Mouse (Mus musculus) myocyte (in vitro differentiated cells): ENCODE data around the gene Prkn. TPM values are rescaled to one million over a fixed set of nuclear protein-coding genes. Genes with fewer than 3 reads are reported as not detected.

Experiments used
- H3K27me3 ChIP-seq: one replicate; pipeline ENCODE4 v1.6.1; 2011; ENCODE audit not compliant: control insufficient read depth, insufficient read depth, insufficient read length
- H3K36me3 ChIP-seq: one replicate; pipeline ENCODE4 v1.6.1; 2011; ENCODE audit not compliant: control insufficient read depth, insufficient read depth
- H3K4me2 ChIP-seq: one replicate; pipeline ENCODE4 v1.6.1; 2011; ENCODE audit warnings: low read depth, control low read depth
- H3K4me3 ChIP-seq: one replicate; pipeline ENCODE4 v1.5.1; 2011; ENCODE audit warnings: mild to moderate bottlenecking, control low read depth, moderate library complexity
- H3K79me2 ChIP-seq: one replicate; pipeline ENCODE4 v1.6.1; 2011; ENCODE audit not compliant: control insufficient read depth, insufficient read depth
- H3ac ChIP-seq: one replicate; pipeline ENCODE4 v1.6.1; 2011; ENCODE audit not compliant: control insufficient read depth, insufficient read length
- CEBPB ChIP-seq: IDR thresholded peaks from 2 replicates; pipeline ENCODE4 v1.6.1; 2011; ENCODE audit warnings: mild to moderate bottlenecking, moderate library complexity; ENCODE audit not compliant: poor library complexity, insufficient read depth, severe bottlenecking
- E2F4 ChIP-seq: IDR thresholded peaks from one replicate; pipeline ENCODE4 v1.6.1; 2011; ENCODE audit warnings: mild to moderate bottlenecking, control low read depth, moderate library complexity; ENCODE audit not compliant: insufficient read depth
- MAX ChIP-seq: IDR thresholded peaks from one replicate; pipeline ENCODE4 v1.6.1; 2011; ENCODE audit warnings: low read depth, mild to moderate bottlenecking, control low read depth
- MYOD1 ChIP-seq, 3 experiments: IDR thresholded peaks; one replicate each; pipeline ENCODE4 v1.6.1; 2011; ENCODE audit warnings: control low read depth in 2 of 3, low read depth in 2 of 3, mild to moderate bottlenecking in 2 of 3, moderate library complexity in 1 of 3; ENCODE audit not compliant: insufficient read length in 2 of 3, control insufficient read depth in 1 of 3
- MYOG ChIP-seq, 3 experiments: IDR thresholded peaks; one replicate each; pipeline ENCODE4 v1.6.1; 2011; ENCODE audit warnings: control low read depth in 2 of 3, low read depth in 2 of 3, mild to moderate bottlenecking in 2 of 3; ENCODE audit not compliant: insufficient read length in 2 of 3, control insufficient read depth in 1 of 3, insufficient read depth in 1 of 3
- POLR2A ChIP-seq: IDR thresholded peaks from one replicate; pipeline ENCODE4 v1.6.1; 2011; ENCODE audit warnings: low read depth, mild to moderate bottlenecking, control low read depth, moderate library complexity; ENCODE audit not compliant: insufficient read length
- POLR2AphosphoS2 ChIP-seq: IDR thresholded peaks from one replicate; pipeline ENCODE4 v1.6.1; 2011; ENCODE audit warnings: low read depth, control low read depth; ENCODE audit not compliant: insufficient read length
- REST ChIP-seq: IDR thresholded peaks from one replicate; pipeline ENCODE4 v1.6.1; 2011; ENCODE audit warnings: mild to moderate bottlenecking, control low read depth, moderate library complexity; ENCODE audit not compliant: insufficient read depth, insufficient read length
- SRF ChIP-seq: IDR thresholded peaks from one replicate; pipeline ENCODE4 v1.6.1; 2011; ENCODE audit warnings: low read depth; ENCODE audit not compliant: control insufficient read depth, insufficient read length
- TCF12 ChIP-seq: IDR thresholded peaks from one replicate; pipeline ENCODE4 v1.6.1; 2011; ENCODE audit warnings: mild to moderate bottlenecking, control low read depth; ENCODE audit not compliant: poor library complexity, insufficient read depth, severe bottlenecking
- TCF3 ChIP-seq: IDR thresholded peaks from one replicate; pipeline ENCODE4 v1.6.1; 2011; ENCODE audit warnings: low read depth, control low read depth; ENCODE audit not compliant: insufficient read length
- USF1 ChIP-seq: IDR thresholded peaks from one replicate; pipeline ENCODE4 v1.6.1; 2011; ENCODE audit warnings: low read depth, mild to moderate bottlenecking, control low read depth, moderate library complexity
- polyA plus RNA-seq: library from polyadenylated mRNA; unstranded; fragments of >200 nt; fragmentation: generic; extraction: Trizol; gene quantifications from one replicate; pipeline ENCODE4 v1.2.1, GENCODE M21; 2012; ENCODE audit warnings: missing spikeins

Gene Prkn
- polyA plus RNA-seq, 1 experiment: 0.26 TPM

GRCm38 (mm10) chr17:11737905-11738304 lies 897.7 kb downstream of the Prkn start:
- Histone ChIP-seq H3K36me3 (no peaks in the 10 kb centered on the region), H3K4me3 (no peak overlapping the region), H3ac (no peak overlapping the region), H3K79me2 (no peaks in the 10 kb centered on the region), H3K4me2 (no peak overlapping the region), H3K27me3 (no peaks in the 10 kb centered on the region)
- no peak for TF ChIP-seq CEBPB
- TF ChIP-seq USF1: no peak
- no peak for TF ChIP-seq POLR2A
- no peak for TF ChIP-seq POLR2AphosphoS2

GRCm38 (mm10) chr17:11740716-11741115 lies 900.5 kb downstream of the Prkn start:
- Histone ChIP-seq H3K4me2 (no peak overlapping the region), H3K4me3 (no peak overlapping the region), H3K36me3 (no peaks in the 10 kb centered on the region), H3ac (no peak overlapping the region), H3K79me2 (no peaks in the 10 kb centered on the region), H3K27me3 (no peaks in the 10 kb centered on the region)
- TF ChIP-seq MYOG (IDR thresholded peaks at IDR 0.05; ENCODE audit: control insufficient read depth in 1 of 3, insufficient read depth in 1 of 3, insufficient read length in 2 of 3, low read depth in 2 of 3): no peak
- TF ChIP-seq USF1: no peak
- no peak for TF ChIP-seq MYOD1 (IDR thresholded peaks at IDR 0.05; ENCODE audit: control insufficient read depth in 1 of 3, insufficient read length in 2 of 3, low read depth in 2 of 3)
- TF ChIP-seq TCF3: no peak
- TF ChIP-seq POLR2A: no peak
- TF ChIP-seq TCF12: no peak
- no peak for TF ChIP-seq REST
- no peak for TF ChIP-seq POLR2AphosphoS2
- TF ChIP-seq E2F4: no peak
- no peak for TF ChIP-seq CEBPB
- no peak for TF ChIP-seq MAX
- no peak for TF ChIP-seq SRF

- Histone ChIP-seq H3K27me3 (no peaks in the 10 kb centered on the region), H3K4me3 (no peak overlapping the region), H3K79me2 (no peaks in the 10 kb centered on the region), H3K4me2 (no peak overlapping the region), H3K36me3 (no peaks in the 10 kb centered on the region), H3ac (no peak overlapping the region)
- no peak for TF ChIP-seq TCF12
- TF ChIP-seq E2F4: no peak
- no peak for TF ChIP-seq SRF
- TF ChIP-seq TCF3: no peak
- no peak for TF ChIP-seq CEBPB
- TF ChIP-seq POLR2AphosphoS2: no peak
Observed at GRCm38 (mm10) chr17:11741161-11741560, 901.0 kb downstream of the Prkn start.

- Histone ChIP-seq H3K4me2 (no peak overlapping the region), H3K79me2 (no peaks in the 10 kb centered on the region), H3K36me3 (no peaks in the 10 kb centered on the region), H3ac (no peak overlapping the region), H3K27me3 (no peaks in the 10 kb centered on the region), H3K4me3 (no peak overlapping the region)
- TF ChIP-seq MAX (no peak), TCF12 (no peak), USF1 (no peak), MYOD1 (IDR thresholded peaks at IDR 0.05; ENCODE audit: control insufficient read depth in 1 of 3, insufficient read length in 2 of 3, low read depth in 2 of 3) (no peak), TCF3 (no peak), CEBPB (no peak), E2F4 (no peak), MYOG (IDR thresholded peaks at IDR 0.05; ENCODE audit: control insufficient read depth in 1 of 3, insufficient read depth in 1 of 3, insufficient read length in 2 of 3, low read depth in 2 of 3) (no peak), SRF (no peak), REST (no peak), POLR2A (no peak), POLR2AphosphoS2 (no peak)
Observed at GRCm38 (mm10) chr17:11751251-11751650, 911.1 kb downstream of the Prkn start.

- TF ChIP-seq TCF3: no peak
- no peak for TF ChIP-seq SRF
- TF ChIP-seq MYOD1 (IDR thresholded peaks at IDR 0.05; ENCODE audit: control insufficient read depth in 1 of 3, insufficient read length in 2 of 3, low read depth in 2 of 3): no peak
- TF ChIP-seq USF1: no peak
- no peak for TF ChIP-seq POLR2A
- TF ChIP-seq MYOG (IDR thresholded peaks at IDR 0.05; ENCODE audit: control insufficient read depth in 1 of 3, insufficient read depth in 1 of 3, insufficient read length in 2 of 3, low read depth in 2 of 3): no peak
- TF ChIP-seq POLR2AphosphoS2: no peak
- TF ChIP-seq TCF12: no peak
- no peak overlapping the region for H3K4me3 ChIP-seq
- no peaks in the 10 kb centered on the region for H3K27me3 ChIP-seq
Observed at GRCm38 (mm10) chr17:11752686-11753085, 912.5 kb downstream of the Prkn start.

More at GRCm38 (mm10) chr17:11752686-11753085, 912.5 kb downstream of the Prkn start:
- Histone ChIP-seq H3K36me3 (no peaks in the 10 kb centered on the region), H3K79me2 (no peaks in the 10 kb centered on the region), H3ac (no peak overlapping the region), H3K4me2 (no peak overlapping the region)
